Mouse (Mus musculus) C2C12 (cell line): ENCODE results near the gene Chst8.

Source experiments
- CTCF ChIP-seq: IDR thresholded peaks from one replicate; pipeline ENCODE4 v1.5.1; 2011; ENCODE audit not compliant: control insufficient read depth, insufficient read depth, insufficient read length
- USF1 ChIP-seq: IDR thresholded peaks from one replicate; pipeline ENCODE4 v1.6.1; 2011; ENCODE audit warnings: low read depth, mild to moderate bottlenecking, control low read depth, moderate library complexity

GRCm38 (mm10) chr7:34669336-34669735 lies 143.2 kb downstream of the Chst8 start:
- TF ChIP-seq USF1 (no peak), CTCF (no peak)
